Mouse (Mus musculus) MEL (cell line): ENCODE data around the gene Sec1.

Experiments
- CHD1 ChIP-seq: IDR thresholded peaks from 2 replicates; pipeline ENCODE4 v1.6.1; 2012; ENCODE audit warnings: low read depth, mild to moderate bottlenecking, inconsistent platforms, low read length, improper control_type of control experiment
- TBP ChIP-seq: IDR thresholded peaks from 2 replicates; pipeline ENCODE4 v1.8.0; 2011; ENCODE audit warnings: low read depth, low read length, improper control_type of control experiment

- TF ChIP-seq TBP (no peak), CHD1 (no peak)
These were observed 18.0 kb upstream of the Sec1 start for GRCm38 (mm10) chr7:45712022-45712757.
